Comparison of ENCODE assay signal across 8 mouse cellular contexts in the genomic region with DNA sequence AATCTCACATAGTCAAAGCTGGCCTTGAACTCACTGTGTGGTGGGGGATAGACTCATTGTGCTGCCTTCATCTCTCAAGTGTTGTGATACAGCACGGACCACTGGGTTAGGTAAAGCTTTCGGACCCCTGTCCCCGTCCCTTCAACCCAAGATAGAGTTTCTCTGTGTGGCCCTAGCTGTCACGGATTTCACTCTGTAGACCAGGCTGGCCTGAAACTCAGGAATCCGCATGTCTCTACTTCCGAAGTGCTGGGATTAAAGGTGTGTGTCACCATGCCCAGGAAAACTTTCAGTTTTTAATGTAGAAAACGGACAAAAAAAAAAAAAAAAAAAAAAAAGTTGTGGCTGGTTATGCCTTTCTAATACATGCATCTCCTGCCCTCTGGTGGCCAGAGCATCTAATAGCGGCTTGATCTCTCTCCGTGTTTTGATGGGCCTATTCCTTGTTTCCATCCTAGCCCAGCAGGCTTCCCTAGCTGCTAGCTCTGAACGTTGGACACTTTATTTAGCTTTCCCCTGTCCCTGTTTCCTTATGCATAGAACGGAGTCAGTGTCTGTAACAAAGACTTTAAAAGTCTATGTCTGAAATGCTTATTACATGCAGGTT. TPM values are rescaled to one million over a fixed set of nuclear protein-coding genes. Genes with fewer than 3 reads are reported as not detected.
DNase-seq lines count a peak whose midpoint lies in the region; ATAC-seq lines count a peak whose summit lies in the region.

No protein-coding gene starts in this region.

- no peak overlapping the region for H3K9ac ChIP-seq in hindbrain, embryonic 12.5 days
- H3K9ac ChIP-seq in stomach, embryonic 14.5 days (replicated peaks; ENCODE audit: low read depth, low read length) = no peak overlapping the region

- no peaks in the 10 kb centered on the region for H3K27me3 ChIP-seq in hindbrain, embryonic 10.5 days (ENCODE audit: insufficient read depth, poor library complexity, severe bottlenecking)
- H3K27me3 ChIP-seq in hindbrain, embryonic 12.5 days = no peaks in the 10 kb centered on the region
- no peaks in the 10 kb centered on the region for H3K27me3 ChIP-seq in stomach, embryonic 14.5 days (ENCODE audit: control insufficient read depth, insufficient read depth, low read length)

- 47% methylated on average over 11 of the region's 11 CpGs for WGBS in hindbrain, embryonic 10.5 days
- 44% methylated on average over 11 of the region's 11 CpGs for WGBS in hindbrain, embryonic 12.5 days
- WGBS in stomach, embryonic 14.5 days = 41% methylated on average over 11 of the region's 11 CpGs

- H3K27ac ChIP-seq in hindbrain, embryonic 10.5 days = no peak overlapping the region
- H3K27ac ChIP-seq in hindbrain, embryonic 12.5 days = no peak overlapping the region
- H3K27ac ChIP-seq in stomach, embryonic 14.5 days (ENCODE audit: low read length) = no peak overlapping the region

- H3K36me3 ChIP-seq in hindbrain, embryonic 10.5 days = no peaks in the 10 kb centered on the region
- H3K36me3 ChIP-seq in hindbrain, embryonic 12.5 days = no peaks in the 10 kb centered on the region
- no peaks in the 10 kb centered on the region for H3K36me3 ChIP-seq in stomach, embryonic 14.5 days (ENCODE audit: control insufficient read depth, insufficient read depth, low read length)

- no peaks in the 10 kb centered on the region for H3K4me1 ChIP-seq in hindbrain, embryonic 10.5 days (replicated peaks)
- no peaks in the 10 kb centered on the region for H3K4me1 ChIP-seq in hindbrain, embryonic 12.5 days
- no peaks in the 10 kb centered on the region for H3K4me1 ChIP-seq in stomach, embryonic 14.5 days (ENCODE audit: control insufficient read depth, insufficient read depth, low read length)

- no peak for ATAC-seq in hindbrain, embryonic 12.5 days (ENCODE audit: low FRiP score)
- peak; percentile 89 for ATAC-seq in common myeloid progenitor, adult 5-6 weeks (replicated peaks; ENCODE audit: low read depth, poor library complexity, severe bottlenecking)
- peak; percentile 75 for ATAC-seq in granulocyte monocyte progenitor cell, adult 5-6 weeks (replicated peaks; ENCODE audit: poor library complexity, severe bottlenecking)
- ATAC-seq in stomach, embryonic 14.5 days (ENCODE audit: insufficient number of reproducible peaks, insufficient read depth, low FRiP score, low read depth) = no peak

- no peak overlapping the region for H3K4me2 ChIP-seq in hindbrain, embryonic 12.5 days (replicated peaks)
- 0 out of 2 replicates have a peak overlapping the region, but pooled peaks have one; percentile 20 for H3K4me2 ChIP-seq in stomach, embryonic 14.5 days (replicated peaks; ENCODE audit: low read depth, low read length)

- peaks cover 18% of the 10 kb centered on the region; the same call in 1 of the 2 replicates for H3K9me3 ChIP-seq in hindbrain, embryonic 10.5 days
- peaks cover 5% of the 10 kb centered on the region; the same call in 1 of the 2 replicates for H3K9me3 ChIP-seq in hindbrain, embryonic 12.5 days (replicated peaks)
- no peaks in the 10 kb centered on the region; the same call in 1 of the 2 replicates for H3K9me3 ChIP-seq in stomach, embryonic 14.5 days (ENCODE audit: control insufficient read depth, low read depth, low read length)

- no peak overlapping the region for H3K4me3 ChIP-seq in hindbrain, embryonic 10.5 days
- H3K4me3 ChIP-seq in hindbrain, embryonic 12.5 days = no peak overlapping the region
- H3K4me3 ChIP-seq in stomach, embryonic 14.5 days (ENCODE audit: low read depth, low read length) = no peak overlapping the region

- peak; percentile 61 for DNase-seq in hindbrain, embryonic 10.5 days (ENCODE audit: low spot score)
- peak; percentile 90 for DNase-seq in adipocyte (ENCODE audit: low spot score)
- DNase-seq in layer of hippocampus, adult 18-20 months (ENCODE audit: low spot score in 2 of 2) = peak; percentile 45 to 85
- DNase-seq in lung, postnatal 14 days = peak; percentile 75

RNA-seq across cellular contexts. Expression of a gene that starts 53.7 kb away (rescaled TPM):
- 41.6 and 45.4 TPM in 2 replicates for polyA plus RNA-seq in hindbrain, embryonic 10.5 days (2016; fragmentation: Nextera tagmentation; extraction: Ambion mirVana)
- polyA plus RNA-seq in hindbrain, embryonic 12.5 days (2016; fragmentation: Nextera tagmentation; extraction: Ambion mirVana) = 40.3 and 42.9 TPM in 2 replicates
- total RNA-seq in common myeloid progenitor, adult 5-6 weeks (2017) = 2.4 and 3.0 TPM in 2 replicates
- 0.68 and 1.0 TPM in 2 replicates for total RNA-seq in granulocyte monocyte progenitor cell, adult 5-6 weeks (2014; fragmentation: Nextera tagmentation)
- 0.57 TPM in 1 of 2 replicates, not detected in the other for total RNA-seq in granulocyte monocyte progenitor cell, adult 5-6 weeks (2017)
- 10 to 100 TPM; 17.2 to 20.5 TPM for total RNA-seq in layer of hippocampus, adult 18-20 months (2021)
- 37.5 and 37.7 TPM in 2 replicates for polyA plus RNA-seq in stomach, embryonic 14.5 days (2014; fragmentation: Nextera tagmentation; extraction: Ambion mirVana)

Comparison
In these comparisons a context has a peak if more than half of its experiments do, and no peak if none do; other contexts are left out.
1. ATAC-seq: peak in common myeloid progenitor, adult 5-6 weeks (single experiment) and granulocyte monocyte progenitor cell, adult 5-6 weeks (single experiment); none in hindbrain, embryonic 12.5 days (single experiment) and stomach, embryonic 14.5 days (single experiment).
2. Peak in every context shown above with its lines, with median percentiles within 50 percentile points of each other: DNase-seq.